Mouse (Mus musculus): ENCODE data around the gene Zfp810.

DNA sequence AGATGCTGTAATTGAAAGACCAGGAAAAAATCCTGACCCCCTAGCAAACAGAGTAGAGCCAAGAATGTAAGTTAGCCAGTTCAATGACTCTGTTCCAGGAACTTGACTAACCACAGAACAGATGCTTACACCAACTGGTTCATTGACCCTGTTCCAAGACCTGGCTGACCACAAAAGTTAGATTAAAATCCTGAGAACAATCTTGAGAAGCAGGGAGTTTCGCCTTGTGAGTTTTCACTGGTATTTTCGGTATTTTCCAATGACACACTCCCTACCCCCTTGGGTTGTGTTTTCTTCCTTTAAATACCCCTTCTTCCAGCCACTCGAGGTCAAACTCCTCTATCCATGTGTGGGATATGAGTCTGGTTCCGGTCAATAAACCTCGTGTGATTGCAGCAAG lies 2.2 kb upstream of the Zfp810 start:
- TF ChIP-seq CTCF (IDR thresholded peaks at IDR 0.05; ENCODE audit: low read depth, low read length) (no peak), POLR2A (IDR thresholded peaks at IDR 0.05; ENCODE audit: extremely low read depth, insufficient read depth, low read length) (no peak)
